Mouse (Mus musculus): ENCODE data around the gene Ttc28.

Gene Ttc28

DNA sequence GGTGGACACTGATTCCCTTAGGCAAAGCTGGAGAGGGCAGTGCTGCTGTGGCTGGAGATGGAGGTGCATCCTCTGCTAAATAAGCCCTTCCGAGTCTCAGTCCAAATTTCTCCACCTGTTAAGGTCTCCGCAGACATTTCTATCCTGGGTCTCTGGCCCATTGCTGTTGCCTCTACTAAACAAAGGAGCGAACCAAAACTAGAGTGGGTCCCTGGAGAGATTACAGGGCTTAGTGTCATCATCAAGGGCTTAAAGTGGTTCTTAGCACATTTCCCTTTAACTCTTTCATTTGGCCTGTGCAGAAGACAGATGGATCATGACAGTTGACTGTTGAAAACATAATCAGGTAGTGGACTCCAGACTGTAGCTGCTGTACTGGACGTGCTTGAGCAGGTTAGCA lies 9.0 kb downstream of the Ttc28 start:
- no peak for DNase-seq

DNA sequence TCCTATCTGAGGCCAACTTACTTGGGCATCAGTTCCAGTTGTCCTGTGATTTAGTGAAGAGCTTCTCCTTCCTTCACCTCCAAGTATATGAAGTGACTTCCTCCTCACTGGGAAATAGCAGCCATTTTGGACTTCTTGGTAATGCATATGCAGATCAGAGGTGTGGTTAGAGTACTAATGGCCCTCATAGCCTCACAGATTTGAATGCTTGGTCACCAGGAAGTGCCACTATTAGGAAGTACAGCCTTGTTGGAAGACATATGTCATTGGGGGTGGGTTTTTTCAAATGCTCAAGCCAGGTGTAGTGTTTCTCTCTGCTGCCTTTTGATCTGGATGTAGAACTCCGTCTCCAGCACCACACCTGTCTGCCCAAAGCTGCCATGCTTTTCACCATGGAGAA lies 10.3 kb downstream of the Ttc28 start:
- DNase-seq: no peak

- DNase-seq: no peak
Observed at GRCm38 (mm10) chr5:110890561-110890960, 11.0 kb downstream of the Ttc28 start.

- no peak for DNase-seq
Observed at GRCm38 (mm10) chr5:110897114-110897788, 17.6 kb downstream of the Ttc28 start.

DNA sequence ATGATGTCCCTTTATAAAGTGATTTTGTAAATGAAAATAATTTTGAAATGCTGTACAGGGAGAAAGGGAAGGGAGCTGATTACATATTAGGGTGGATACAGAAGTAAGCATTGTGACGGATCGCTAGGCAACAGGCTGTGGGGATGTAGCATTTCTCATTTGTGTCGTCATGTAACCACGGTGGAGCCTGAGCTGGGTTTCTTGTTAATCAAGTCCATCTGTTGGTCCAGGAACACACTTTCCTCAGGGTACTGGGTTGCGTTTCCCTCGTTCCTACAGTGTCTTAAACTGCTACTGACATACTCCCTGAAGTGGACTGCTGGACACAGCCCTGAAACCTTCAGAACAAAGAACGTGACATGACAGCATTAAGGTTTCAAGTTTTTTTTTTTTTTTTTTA lies 18.6 kb downstream of the Ttc28 start:
- no peak for DNase-seq

DNA sequence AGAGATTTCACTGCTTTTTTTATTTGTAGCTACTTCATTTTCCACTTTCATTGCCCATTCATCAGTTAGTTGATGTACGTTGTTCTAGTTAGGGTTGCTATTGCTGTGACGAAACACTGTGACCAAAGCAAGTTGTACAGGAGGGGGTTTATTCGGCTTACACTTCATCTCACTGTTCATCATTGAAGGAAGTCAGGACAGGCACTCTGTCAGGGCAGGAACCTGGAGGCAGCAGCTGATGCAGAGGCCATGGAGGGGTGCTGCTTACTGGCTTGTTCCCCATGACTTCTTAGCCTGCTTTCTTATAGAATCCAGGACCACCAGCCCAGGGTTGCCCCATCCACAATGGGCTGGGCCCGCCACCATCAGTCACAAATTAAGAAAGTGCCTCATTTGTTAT lies 19.2 kb downstream of the Ttc28 start:
- no peak for DNase-seq

DNA sequence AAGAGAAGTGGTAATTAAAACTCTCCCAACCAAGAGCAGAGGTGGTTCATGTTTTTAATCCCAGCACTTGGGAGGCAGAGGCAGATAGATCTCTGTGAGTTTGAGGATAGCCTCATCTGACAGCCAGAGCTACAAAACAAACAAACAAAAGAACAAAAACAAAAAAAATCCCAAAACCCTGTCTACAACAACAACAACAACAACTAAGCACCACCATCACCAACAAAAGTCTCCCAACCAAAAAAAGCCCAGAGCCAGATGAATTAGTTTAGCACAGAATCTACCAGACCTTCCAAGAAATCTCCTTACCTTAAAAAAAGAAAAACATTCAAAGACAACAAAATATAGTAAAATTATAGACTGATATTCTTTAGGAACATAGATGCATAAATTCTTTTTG lies 20.7 kb downstream of the Ttc28 start:
- DNase-seq: no peak

DNA sequence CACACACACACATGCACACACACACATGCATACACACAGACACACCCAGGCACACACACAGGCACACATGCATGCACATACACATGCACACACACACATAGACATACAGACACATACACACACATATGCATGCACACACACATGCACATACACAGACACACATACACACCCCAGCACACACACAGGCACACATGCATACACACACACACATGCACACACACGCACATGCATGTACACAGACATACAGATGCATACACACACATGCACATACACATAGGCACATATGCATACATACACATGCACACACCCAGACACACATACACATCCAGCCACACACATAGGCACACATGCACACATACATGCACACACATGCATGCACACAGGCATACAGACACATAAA lies 27.1 kb downstream of the Ttc28 start:
- DNase-seq: no peak

- no peak for DNase-seq
Observed at GRCm38 (mm10) chr5:110908879-110909278, 29.3 kb downstream of the Ttc28 start.

GRCm38 (mm10) chr5:110909955-110910589 lies 30.5 kb downstream of the Ttc28 start:
- DNase-seq: no peak

GRCm38 (mm10) chr5:110914859-110915258 lies 35.3 kb downstream of the Ttc28 start:
- DNase-seq: no peak

- no peak for DNase-seq
Observed at GRCm38 (mm10) chr5:110916241-110916640, 36.6 kb downstream of the Ttc28 start.

GRCm38 (mm10) chr5:110919541-110919940 lies 39.9 kb downstream of the Ttc28 start:
- DNase-seq: no peak

- no peak for DNase-seq
Observed at GRCm38 (mm10) chr5:110923336-110923735, 43.7 kb downstream of the Ttc28 start.

DNA sequence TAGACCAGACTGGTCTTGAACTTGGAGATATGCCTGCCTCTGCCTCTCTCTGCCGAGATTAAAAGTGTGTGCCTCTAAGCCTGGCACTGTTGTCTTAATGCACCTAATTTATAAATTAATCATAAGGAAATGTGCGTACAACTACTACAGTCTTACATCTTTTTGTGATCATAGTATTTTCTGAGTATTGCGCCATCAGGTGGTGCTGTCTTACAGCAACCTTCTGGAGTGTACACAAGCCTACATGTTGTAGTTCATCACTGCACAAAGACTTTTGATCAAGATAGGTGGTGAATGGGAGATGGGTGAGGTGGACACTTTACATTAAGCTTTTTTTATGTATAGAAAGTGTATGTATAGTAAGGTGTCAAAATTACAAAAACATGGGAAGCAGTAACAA lies 45.0 kb downstream of the Ttc28 start:
- no peak for DNase-seq

- DNase-seq: no peak
Observed at GRCm38 (mm10) chr5:110925804-110926203, 46.2 kb downstream of the Ttc28 start.

DNA sequence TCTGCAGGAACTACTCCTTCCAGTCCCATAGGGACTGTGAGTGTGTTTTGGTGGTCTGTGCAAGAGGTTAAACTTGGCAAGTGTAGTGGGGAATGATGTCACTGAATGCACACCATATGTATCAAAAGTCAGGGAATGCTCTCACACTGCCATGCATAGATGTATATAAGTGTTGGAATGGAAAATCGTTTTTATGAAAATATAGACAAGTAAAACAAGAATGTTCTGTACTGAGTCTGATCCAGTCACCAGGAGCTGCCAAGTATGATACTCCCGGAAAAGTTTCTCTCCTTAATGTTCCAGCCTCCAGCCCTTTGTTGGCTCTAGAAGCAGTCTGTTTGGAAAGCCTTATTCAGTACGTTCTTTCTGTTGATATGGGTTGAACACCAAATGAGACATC lies 48.7 kb downstream of the Ttc28 start:
- no peak for DNase-seq

GRCm38 (mm10) chr5:110929306-110929705 lies 49.7 kb downstream of the Ttc28 start:
- DNase-seq: no peak

DNA sequence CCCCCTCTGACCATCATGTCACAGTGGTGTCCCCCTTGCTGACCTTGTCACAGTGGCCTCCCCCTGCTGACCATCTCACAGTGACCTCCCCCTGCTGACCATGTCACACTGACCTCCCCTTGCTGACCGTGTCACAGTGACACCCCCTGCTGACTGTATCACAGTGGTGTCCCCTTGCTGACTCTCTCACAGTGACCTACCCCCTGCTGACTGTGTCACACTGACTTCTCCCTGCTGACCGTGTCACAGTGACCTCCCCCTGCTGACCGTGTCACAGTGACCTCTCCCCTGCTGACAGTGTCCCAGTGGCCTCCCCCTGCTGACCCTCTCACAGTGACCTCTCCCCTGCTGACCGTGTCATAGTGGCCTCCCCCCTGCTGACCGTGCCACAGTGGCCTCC lies 57.0 kb downstream of the Ttc28 start:
- DNase-seq: no peak

DNA sequence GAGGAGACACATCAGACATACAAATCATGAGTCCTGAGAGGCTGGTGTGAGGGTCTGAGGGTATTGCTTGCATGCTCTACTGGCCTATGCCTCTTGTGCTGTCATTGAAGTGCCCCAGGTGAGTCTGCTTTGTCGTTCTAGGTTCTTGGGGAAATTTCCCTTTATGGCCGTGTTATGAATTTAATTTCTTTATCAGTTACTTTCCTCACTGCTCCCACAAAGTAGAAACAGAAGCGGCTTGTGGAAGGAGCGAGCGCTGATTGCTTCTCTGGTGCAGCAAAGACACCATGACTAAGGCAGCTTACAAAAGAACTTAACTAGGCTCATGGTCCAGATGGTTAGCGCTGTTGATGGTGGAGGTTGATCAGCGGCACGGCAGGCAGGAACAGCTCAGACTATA lies 64.7 kb downstream of the Ttc28 start:
- DNase-seq: no peak

- DNase-seq: no peak
Observed at GRCm38 (mm10) chr5:110948476-110949399, 69.1 kb downstream of the Ttc28 start.

DNA sequence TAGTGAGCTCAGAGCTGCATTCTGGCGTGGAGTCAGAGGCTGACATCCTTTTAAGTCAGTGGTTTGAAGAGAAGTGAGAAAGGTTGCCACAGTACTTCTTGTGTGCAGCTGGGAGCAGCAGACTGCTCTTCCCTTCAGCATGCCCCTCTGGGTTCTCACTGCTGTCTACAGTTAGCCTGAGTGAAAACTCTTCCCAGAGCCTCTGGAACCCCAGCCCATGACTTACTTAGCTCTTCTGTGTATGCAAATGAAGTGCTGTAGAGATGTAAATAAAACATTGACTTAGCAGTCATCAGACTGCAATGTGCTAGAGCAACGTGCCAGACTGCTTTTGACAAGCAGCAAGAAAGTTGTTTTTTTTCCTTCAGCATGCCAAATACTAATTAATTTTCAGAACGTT lies 70.2 kb downstream of the Ttc28 start:
- no peak for DNase-seq

GRCm38 (mm10) chr5:110958196-110958595 lies 78.6 kb downstream of the Ttc28 start:
- DNase-seq: no peak

DNA sequence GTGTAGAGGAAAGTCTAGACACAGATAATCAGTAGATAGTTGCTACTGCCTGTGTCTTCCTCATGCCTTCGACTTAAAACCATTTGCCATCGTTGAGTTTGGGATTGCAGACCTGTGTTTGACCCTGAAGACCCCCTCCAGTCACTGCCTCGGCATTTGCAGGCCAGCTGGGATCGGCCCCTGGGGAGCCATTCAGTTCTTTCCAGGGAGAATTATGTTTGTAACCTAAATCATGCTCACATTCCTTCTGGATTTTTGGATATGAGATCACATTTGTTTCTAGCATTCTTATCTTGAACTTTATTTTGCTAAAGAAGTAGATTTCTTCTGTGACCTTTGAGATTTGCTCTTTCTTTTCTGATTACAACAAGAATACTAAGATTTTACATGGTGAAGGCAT lies 80.5 kb downstream of the Ttc28 start:
- DNase-seq: no peak
